Mouse (Mus musculus): ENCODE measurements around the gene Nek9.

- TF ChIP-seq CTCF (IDR thresholded peaks at IDR 0.05; ENCODE audit: extremely low read depth, insufficient read depth, low read length) = no peak
- TF ChIP-seq POLR2A (IDR thresholded peaks at IDR 0.05; ENCODE audit: extremely low read depth, insufficient read depth, low read length) = no peak
These were observed 1.4 kb downstream of the Nek9 start for GRCm38 (mm10) chr12:85337567-85338311.
